Mouse (Mus musculus) urinary bladder, postnatal 4 days (tissue): ENCODE measurements around the gene Dgki.
A peak's percentile ranks its signal among the peaks of the same experiment; 100 is the strongest.

Source experiments
- DNase-seq, 2 experiments: peaks; one replicate each; pipeline ENCODE4 v3.0.0; 2021 to 2022; ENCODE audit warnings: low spot score in 2 of 2

Gene Dgki

GRCm38 (mm10) chr6:37067357-37067756 lies 232.6 kb downstream of the Dgki start:
- DNase-seq: no peak

- no peak for DNase-seq
Observed at GRCm38 (mm10) chr6:37064214-37064830, 235.7 kb downstream of the Dgki start.

- DNase-seq: no peak
Observed at GRCm38 (mm10) chr6:37063266-37063665, 236.7 kb downstream of the Dgki start.

GRCm38 (mm10) chr6:37060114-37060513 lies 239.9 kb downstream of the Dgki start:
- DNase-seq: no peak

GRCm38 (mm10) chr6:37057957-37058356 lies 242.0 kb downstream of the Dgki start:
- no peak for DNase-seq

- DNase-seq: no peak
Observed at GRCm38 (mm10) chr6:37057536-37057935, 242.4 kb downstream of the Dgki start.

GRCm38 (mm10) chr6:37055634-37056033 lies 244.3 kb downstream of the Dgki start:
- DNase-seq: no peak

GRCm38 (mm10) chr6:37055128-37055527 lies 244.9 kb downstream of the Dgki start:
- DNase-seq: no peak

- DNase-seq: no peak
Observed at GRCm38 (mm10) chr6:37054435-37055020, 245.5 kb downstream of the Dgki start.

GRCm38 (mm10) chr6:37053411-37053810 lies 246.6 kb downstream of the Dgki start:
- DNase-seq: no peak

- DNase-seq: no peak
Observed at GRCm38 (mm10) chr6:37051652-37052051, 248.3 kb downstream of the Dgki start.

GRCm38 (mm10) chr6:37051150-37051549 lies 248.8 kb downstream of the Dgki start:
- DNase-seq: no peak

GRCm38 (mm10) chr6:37047611-37048129 lies 252.3 kb downstream of the Dgki start:
- DNase-seq: no peak

- DNase-seq: peak in 1 of 2 experiments; percentile 32
Observed at GRCm38 (mm10) chr6:37046152-37046788, 253.7 kb downstream of the Dgki start.

GRCm38 (mm10) chr6:37044796-37045195 lies 255.2 kb downstream of the Dgki start:
- DNase-seq: no peak

- DNase-seq: no peak
Observed at GRCm38 (mm10) chr6:37038444-37038843, 261.5 kb downstream of the Dgki start.

GRCm38 (mm10) chr6:37037115-37037908 lies 262.7 kb downstream of the Dgki start:
- no peak for DNase-seq

- DNase-seq: no peak
Observed at GRCm38 (mm10) chr6:37035681-37036080, 264.3 kb downstream of the Dgki start.

GRCm38 (mm10) chr6:37030986-37031385 lies 269.0 kb downstream of the Dgki start:
- DNase-seq: no peak

GRCm38 (mm10) chr6:37030402-37030801 lies 269.6 kb downstream of the Dgki start:
- DNase-seq: no peak

GRCm38 (mm10) chr6:37028841-37029240 lies 271.1 kb downstream of the Dgki start:
- DNase-seq: no peak

- DNase-seq: no peak
Observed at GRCm38 (mm10) chr6:37028300-37028699, 271.7 kb downstream of the Dgki start.
